Mouse (Mus musculus) E14TG2a.4 (cell line): ENCODE results near the gene Leap2.

Source experiments
- CTCF ChIP-seq: conservative IDR thresholded peaks from 2 replicates; pipeline ENCODE4 v1.5.1; 2014; ENCODE audit warnings: low read length
- NANOG ChIP-seq: IDR thresholded peaks from 2 replicates; pipeline ENCODE4 v1.6.1; 2014; ENCODE audit warnings: borderline replicate concordance, low read length, mixed read lengths
- POU5F1 ChIP-seq: IDR thresholded peaks from 2 replicates; pipeline ENCODE4 v1.6.1; 2014; ENCODE audit warnings: low read length, borderline replicate concordance

DNA sequence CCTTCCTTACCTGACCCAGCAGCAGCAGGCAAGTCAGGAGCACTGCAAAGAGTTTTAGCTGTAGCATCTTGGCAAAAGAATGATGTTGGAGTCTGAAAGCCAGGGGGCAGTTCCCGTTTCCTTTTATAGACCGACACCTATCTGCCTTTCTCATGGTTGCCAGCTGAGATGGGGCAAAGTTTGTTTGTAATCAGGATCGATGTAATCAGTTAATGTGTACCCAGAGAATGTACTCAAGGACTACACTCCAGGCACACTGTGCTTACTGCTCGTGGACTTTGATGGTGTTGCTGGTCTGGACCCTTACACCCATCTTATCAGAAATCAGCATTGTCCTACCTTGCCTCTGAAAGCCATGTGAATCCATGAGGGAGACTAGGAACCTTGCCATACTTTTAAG lies at the start of gene Leap2:
- TF ChIP-seq CTCF: no peak
- TF ChIP-seq POU5F1: no peak
- no peak for TF ChIP-seq NANOG
